Mouse (Mus musculus): ENCODE results near the gene Dlx3. TPM values are rescaled to one million over a fixed set of nuclear protein-coding genes. Genes with fewer than 3 reads are reported as not detected.

The Dlx3 gene
- polyA plus RNA-seq, 1 experiment from 2014 or later = 0.77 TPM

- Histone ChIP-seq H3K27ac (ENCODE audit: low read length) (no peak overlapping the region), H3K9me3 (ENCODE audit: control insufficient read depth, low read length) (peaks cover 3% of the 10 kb centered on the region; the same call in 1 of the 2 replicates), H3K9ac (ENCODE audit: low read length) (no peak overlapping the region), H3K27me3 (ENCODE audit: control insufficient read depth, insufficient read depth, low read depth, low read length) (no peaks in the 10 kb centered on the region), H3K4me2 (ENCODE audit: low read depth, low read length) (no peak overlapping the region), H3K4me3 (ENCODE audit: low read length) (no peak overlapping the region), H3K4me1 (replicated peaks; ENCODE audit: control insufficient read depth, insufficient read depth, low read length) (peaks cover 34% of the 10 kb centered on the region), H3K36me3 (ENCODE audit: control insufficient read depth, insufficient read depth, low read length) (no peaks in the 10 kb centered on the region)
- ATAC-seq (ENCODE audit: low read depth) = no peak
- 62% methylated on average over 5 of the region's 5 CpGs for WGBS
Observed at GRCm38 (mm10) chr11:95098346-95099095, 21.4 kb upstream of the Dlx3 start.

DNA sequence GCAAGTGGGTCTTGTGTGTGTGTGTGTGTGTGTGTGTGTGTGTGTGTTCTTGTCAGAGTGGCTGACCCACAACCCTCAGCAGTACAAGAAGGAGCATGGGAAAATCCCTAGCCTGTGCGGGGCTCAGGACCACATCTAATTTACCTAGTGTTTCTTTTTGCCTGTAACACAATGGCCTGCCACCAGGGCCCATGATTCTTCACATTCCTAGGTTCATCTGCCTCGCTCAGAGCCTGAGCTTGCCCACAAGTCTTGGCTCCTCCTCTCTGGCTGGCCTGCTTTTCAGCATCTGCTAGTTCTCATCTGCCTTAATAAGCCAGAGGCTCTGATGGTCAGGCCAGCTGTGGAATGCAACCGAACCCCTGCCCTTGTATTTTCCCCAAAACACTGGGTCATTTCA lies 19.5 kb upstream of the Dlx3 start:
- H3K4me1 ChIP-seq (replicated peaks; ENCODE audit: control insufficient read depth, insufficient read depth, low read length) = peaks cover 37% of the 10 kb centered on the region
- no peak overlapping the region for H3K4me3 ChIP-seq (ENCODE audit: low read length)

GRCm38 (mm10) chr11:95101071-95101788 lies 18.7 kb upstream of the Dlx3 start:
- H3K27me3 ChIP-seq (ENCODE audit: control insufficient read depth, insufficient read depth, low read depth, low read length) = no peaks in the 10 kb centered on the region
- peaks cover 39% of the 10 kb centered on the region for H3K4me1 ChIP-seq (replicated peaks; ENCODE audit: control insufficient read depth, insufficient read depth, low read length)
- H3K4me3 ChIP-seq (ENCODE audit: low read length) = no peak overlapping the region
- WGBS = 20% methylated on average over 16 of the region's 16 CpGs
- ATAC-seq (ENCODE audit: low read depth) = no peak
- H3K9me3 ChIP-seq (ENCODE audit: control insufficient read depth, low read length) = peaks cover 3% of the 10 kb centered on the region; the same call in 1 of the 2 replicates
- H3K36me3 ChIP-seq (ENCODE audit: control insufficient read depth, insufficient read depth, low read length) = no peaks in the 10 kb centered on the region
- no peak overlapping the region for H3K27ac ChIP-seq (ENCODE audit: low read length)
- no peak overlapping the region for H3K4me2 ChIP-seq (ENCODE audit: low read depth, low read length)
- no peak overlapping the region for H3K9ac ChIP-seq (ENCODE audit: low read length)

More for the DNA sequence above, 19.5 kb upstream of the Dlx3 start:
- no peak for ATAC-seq (ENCODE audit: low read depth)
- 48% methylated on average over 3 of the region's 3 CpGs for WGBS
- no peaks in the 10 kb centered on the region for H3K27me3 ChIP-seq (ENCODE audit: control insufficient read depth, insufficient read depth, low read depth, low read length)
- H3K9me3 ChIP-seq (ENCODE audit: control insufficient read depth, low read length) = peaks cover 3% of the 10 kb centered on the region; the same call in 1 of the 2 replicates
- no peak overlapping the region for H3K9ac ChIP-seq (ENCODE audit: low read length)
- no peak overlapping the region for H3K27ac ChIP-seq (ENCODE audit: low read length)
- H3K36me3 ChIP-seq (ENCODE audit: control insufficient read depth, insufficient read depth, low read length) = no peaks in the 10 kb centered on the region
- H3K4me2 ChIP-seq (ENCODE audit: low read depth, low read length) = no peak overlapping the region

DNA sequence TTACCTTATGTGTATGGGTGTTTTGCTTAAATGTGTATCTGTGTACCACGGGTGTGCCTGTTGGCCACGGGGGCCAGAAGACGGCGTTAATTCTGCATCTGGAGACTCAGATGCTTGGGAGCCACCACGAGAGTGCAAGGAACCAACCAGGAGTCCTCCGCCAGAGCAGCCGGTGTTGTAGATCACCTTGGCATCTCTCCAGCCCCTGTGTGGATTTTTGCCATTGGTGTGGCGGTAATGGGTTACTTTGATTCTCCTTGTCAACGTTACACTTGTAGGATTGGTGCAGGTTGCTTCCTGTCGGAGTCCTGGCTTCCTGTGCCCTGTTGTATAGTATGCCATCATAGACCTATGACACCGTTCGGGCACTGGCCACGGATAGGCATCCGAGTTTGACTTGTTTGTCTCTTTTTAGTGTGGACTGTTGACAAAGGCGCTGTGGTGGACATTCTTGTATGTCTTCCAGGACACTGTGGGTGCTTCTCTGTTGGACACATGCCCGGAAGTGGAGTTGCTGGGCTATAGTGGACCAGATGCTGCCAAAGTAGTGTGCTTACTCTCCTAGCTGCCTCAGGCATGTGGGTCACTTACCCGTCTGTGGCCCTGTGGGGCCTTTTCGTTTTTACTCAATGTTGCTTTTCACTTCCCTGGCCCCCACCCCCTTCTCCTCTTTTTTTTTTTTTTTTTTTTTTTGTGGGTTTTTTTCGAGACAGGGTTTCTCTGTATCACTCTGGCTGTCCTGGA lies 17.6 kb upstream of the Dlx3 start:
- H3K9me3 ChIP-seq (ENCODE audit: control insufficient read depth, low read length) = peaks cover 3% of the 10 kb centered on the region; the same call in 1 of the 2 replicates
- no peak overlapping the region for H3K27ac ChIP-seq (ENCODE audit: low read length)
- 74% methylated on average over 19 of the region's 19 CpGs for WGBS
- no peaks in the 10 kb centered on the region for H3K27me3 ChIP-seq (ENCODE audit: control insufficient read depth, insufficient read depth, low read depth, low read length)
- H3K4me3 ChIP-seq (ENCODE audit: low read length) = no peak overlapping the region
- no peak overlapping the region for H3K4me2 ChIP-seq (ENCODE audit: low read depth, low read length)
- peaks cover 32% of the 10 kb centered on the region for H3K4me1 ChIP-seq (replicated peaks; ENCODE audit: control insufficient read depth, insufficient read depth, low read length)
- ATAC-seq (ENCODE audit: low read depth) = 0 out of 2 replicates have a peak, but pooled peaks have one; percentile 15
- no peaks in the 10 kb centered on the region for H3K36me3 ChIP-seq (ENCODE audit: control insufficient read depth, insufficient read depth, low read length)
- H3K9ac ChIP-seq (ENCODE audit: low read length) = no peak overlapping the region

DNA sequence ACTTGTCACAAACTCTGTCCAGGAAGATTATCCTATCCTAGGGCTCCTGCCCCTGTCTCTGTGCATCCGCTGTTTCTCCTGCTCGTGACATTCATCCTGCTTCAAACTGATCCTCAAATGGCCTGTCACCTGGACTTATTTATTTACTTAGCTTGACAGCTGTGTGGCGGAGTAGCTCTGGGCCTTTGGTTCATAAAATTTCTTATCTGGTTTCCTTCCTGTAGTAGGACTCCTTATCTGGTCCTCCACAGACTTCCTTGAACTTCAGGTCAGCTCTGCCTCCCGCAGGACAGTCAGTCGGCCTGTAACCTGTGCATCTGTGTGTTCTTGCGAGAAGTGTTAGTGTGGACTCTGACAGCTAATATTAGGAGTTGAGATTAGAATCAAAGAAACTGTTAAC lies 15.7 kb upstream of the Dlx3 start:
- H3K36me3 ChIP-seq (ENCODE audit: control insufficient read depth, insufficient read depth, low read length) = no peaks in the 10 kb centered on the region
- H3K27me3 ChIP-seq (ENCODE audit: control insufficient read depth, insufficient read depth, low read depth, low read length) = no peaks in the 10 kb centered on the region
- peaks cover 3% of the 10 kb centered on the region; the same call in 1 of the 2 replicates for H3K9me3 ChIP-seq (ENCODE audit: control insufficient read depth, low read length)
- H3K4me1 ChIP-seq (replicated peaks; ENCODE audit: control insufficient read depth, insufficient read depth, low read length) = peaks cover 22% of the 10 kb centered on the region
- no peak for ATAC-seq (ENCODE audit: low read depth)
- H3K9ac ChIP-seq (ENCODE audit: low read length) = no peak overlapping the region
- H3K27ac ChIP-seq (ENCODE audit: low read length) = no peak overlapping the region
- H3K4me2 ChIP-seq (ENCODE audit: low read depth, low read length) = no peak overlapping the region; the same call in 1 of the 2 replicates
- WGBS = 26% methylated on average over 6 of the region's 6 CpGs
- no peak overlapping the region for H3K4me3 ChIP-seq (ENCODE audit: low read length)

DNA sequence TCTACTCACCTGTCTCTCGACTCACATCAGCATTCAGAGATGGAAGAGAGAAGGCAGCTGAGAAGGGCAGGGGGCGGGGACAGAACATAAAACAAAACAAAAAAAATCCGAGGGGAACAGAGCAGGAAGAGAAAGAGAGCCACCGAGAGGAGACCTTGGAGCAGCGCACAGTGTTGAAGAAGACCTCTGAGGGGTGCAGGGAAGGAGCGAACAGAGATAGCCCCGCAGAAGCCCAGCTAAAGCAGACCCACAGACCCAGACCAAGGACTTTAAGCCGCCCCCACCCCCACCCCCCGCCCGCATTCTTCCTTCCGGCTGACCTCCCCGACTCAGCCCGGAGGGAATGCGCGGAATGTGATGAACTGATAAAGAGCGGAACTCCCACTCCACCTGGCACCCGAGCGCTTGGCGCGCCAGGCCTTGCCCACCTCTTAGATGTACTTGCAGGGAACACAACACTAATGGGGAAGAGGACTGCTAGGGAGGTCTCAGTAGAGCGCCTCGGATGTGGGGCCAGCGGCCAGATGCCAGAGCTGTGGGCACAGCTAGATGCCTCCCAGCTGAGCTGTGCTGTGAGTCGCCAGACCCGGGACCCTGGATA lies 14.5 kb upstream of the Dlx3 start:
- 1% methylated on average over 25 of the region's 25 CpGs for WGBS
- H3K4me2 ChIP-seq (ENCODE audit: low read depth, low read length) = peak overlapping the region; percentile 59
- peaks cover 22% of the 10 kb centered on the region for H3K4me1 ChIP-seq (replicated peaks; ENCODE audit: control insufficient read depth, insufficient read depth, low read length)
- H3K9me3 ChIP-seq (ENCODE audit: control insufficient read depth, low read length) = peaks cover 3% of the 10 kb centered on the region; the same call in 1 of the 2 replicates
- H3K9ac ChIP-seq (ENCODE audit: low read length) = peak overlapping the region; percentile 62
- peak overlapping the region; percentile 85 for H3K27ac ChIP-seq (ENCODE audit: low read length)
- H3K36me3 ChIP-seq (ENCODE audit: control insufficient read depth, insufficient read depth, low read length) = no peaks in the 10 kb centered on the region
- H3K27me3 ChIP-seq (ENCODE audit: control insufficient read depth, insufficient read depth, low read depth, low read length) = no peaks in the 10 kb centered on the region
- peak overlapping the region; percentile 41 for H3K4me3 ChIP-seq (ENCODE audit: low read length)
- ATAC-seq (ENCODE audit: low read depth) = peak; percentile 76

DNA sequence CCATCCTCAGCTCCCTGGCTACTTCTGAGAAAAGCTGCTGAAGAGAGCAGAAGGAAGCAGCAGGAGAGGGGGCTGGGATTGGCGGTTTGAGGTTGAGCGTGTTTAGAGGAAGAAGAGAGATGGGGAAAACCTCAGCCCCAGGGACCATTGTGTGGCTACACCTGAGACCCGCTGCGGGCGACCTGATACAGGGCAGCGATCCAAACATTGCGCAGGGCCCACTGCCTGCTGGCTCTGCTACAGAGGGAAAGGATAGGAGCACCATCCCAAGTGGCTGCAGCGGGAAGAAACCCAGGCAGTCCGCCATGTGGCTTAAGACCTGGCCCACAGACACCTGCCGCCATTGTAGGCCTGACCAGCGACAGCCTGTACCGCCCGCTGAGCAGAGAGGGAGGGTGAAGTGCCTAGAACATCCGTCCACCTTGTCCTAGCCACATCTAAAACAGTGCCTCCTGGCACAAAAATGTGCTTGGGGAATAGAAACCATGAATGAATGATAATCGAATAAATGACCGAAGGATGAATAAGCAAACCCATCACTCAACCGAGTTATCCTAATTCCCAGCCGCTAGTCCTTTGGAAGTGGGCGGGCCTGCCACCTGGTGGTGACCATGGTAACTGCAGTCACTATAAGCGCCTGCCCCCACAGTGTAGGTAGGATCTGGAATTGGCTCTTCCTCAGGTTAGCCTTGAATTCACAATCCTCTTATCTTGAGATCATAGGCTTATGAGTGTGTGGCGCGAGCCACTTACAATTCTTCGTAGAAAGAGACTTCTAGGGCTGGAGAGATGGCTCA lies 13.3 kb upstream of the Dlx3 start:
- WGBS = 31% methylated on average over 23 of the region's 23 CpGs
- Histone ChIP-seq H3K4me1 (replicated peaks; ENCODE audit: control insufficient read depth, insufficient read depth, low read length) (peaks cover 16% of the 10 kb centered on the region), H3K4me2 (ENCODE audit: low read depth, low read length) (no peak overlapping the region), H3K4me3 (ENCODE audit: low read length) (no peak overlapping the region), H3K36me3 (ENCODE audit: control insufficient read depth, insufficient read depth, low read length) (no peaks in the 10 kb centered on the region), H3K9ac (ENCODE audit: low read length) (no peak overlapping the region), H3K27me3 (ENCODE audit: control insufficient read depth, insufficient read depth, low read depth, low read length) (no peaks in the 10 kb centered on the region), H3K27ac (ENCODE audit: low read length) (no peak overlapping the region; the same call in 1 of the 2 replicates), H3K9me3 (ENCODE audit: control insufficient read depth, low read length) (peaks cover 3% of the 10 kb centered on the region; the same call in 1 of the 2 replicates)
- peak; percentile 43 for ATAC-seq (ENCODE audit: low read depth)

GRCm38 (mm10) chr11:95109000-95109399 lies 10.9 kb upstream of the Dlx3 start:
- ATAC-seq (ENCODE audit: low read depth) = no peak
- Histone ChIP-seq H3K4me2 (ENCODE audit: low read depth, low read length) (no peak overlapping the region), H3K27ac (ENCODE audit: low read length) (no peak overlapping the region), H3K4me3 (ENCODE audit: low read length) (no peak overlapping the region), H3K36me3 (ENCODE audit: control insufficient read depth, insufficient read depth, low read length) (no peaks in the 10 kb centered on the region), H3K9ac (ENCODE audit: low read length) (no peak overlapping the region), H3K9me3 (ENCODE audit: control insufficient read depth, low read length) (no peaks in the 10 kb centered on the region), H3K4me1 (replicated peaks; ENCODE audit: control insufficient read depth, insufficient read depth, low read length) (peaks cover 16% of the 10 kb centered on the region), H3K27me3 (ENCODE audit: control insufficient read depth, insufficient read depth, low read depth, low read length) (no peaks in the 10 kb centered on the region)
- WGBS = 80% methylated on average over 2 of the region's 2 CpGs

Data from lung, embryonic 16.5 days (tissue).